Mouse (Mus musculus) forelimb bud, embryonic 11.5 days (tissue): ENCODE results near the gene Pheta2.
"Not testable (repeated sequence)": the region's sequence is repeated elsewhere in the genome, so short reads cannot be mapped to it uniquely, and the experiment has no call there.

Experiments used
- DNase-seq: peaks from one replicate; pipeline ENCODE4 v3.0.0-alpha.2; 2012; ENCODE audit warnings: low read depth, low spot score

Gene Pheta2

DNA sequence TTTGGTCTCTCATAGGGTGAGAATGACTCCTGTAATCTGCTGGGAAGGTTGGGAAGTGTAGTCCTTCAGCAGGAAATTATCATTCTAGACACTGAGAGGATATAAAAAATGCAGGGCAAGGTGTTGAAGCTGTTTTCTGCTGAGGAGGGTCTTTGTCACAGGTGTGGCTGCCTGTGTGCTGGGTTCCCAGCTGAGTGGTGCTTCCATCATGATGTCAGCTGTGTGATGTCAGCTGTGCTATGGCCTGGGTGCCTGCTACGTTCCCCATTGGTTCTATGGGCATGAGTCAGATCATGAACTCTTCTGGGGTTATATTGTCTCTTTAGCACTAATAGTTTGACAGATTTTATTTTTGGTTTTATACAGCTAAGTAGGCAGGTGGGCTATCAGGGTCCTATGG is 30.1 kb downstream of the Pheta2 start:
- DNase-seq, result no peak

DNA sequence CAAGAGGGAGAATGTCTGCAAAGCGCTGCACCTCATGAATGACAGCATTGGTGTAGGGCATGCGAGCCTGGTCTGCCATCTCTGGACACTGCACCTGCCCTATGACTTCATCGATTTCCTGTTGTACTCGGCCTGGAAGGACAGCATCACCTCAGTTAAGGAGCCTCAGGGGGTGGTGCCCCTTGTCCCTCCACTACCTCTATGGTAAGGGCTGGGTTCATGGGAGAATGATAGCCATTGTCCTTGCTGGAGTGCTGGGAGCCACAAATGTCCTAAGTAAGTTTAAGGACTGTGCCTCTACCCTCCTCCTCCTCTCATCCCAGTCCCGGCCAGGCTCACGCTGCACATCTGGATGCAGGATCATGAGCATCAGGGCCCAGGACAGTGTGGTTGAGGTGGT is 33.7 kb downstream of the Pheta2 start:
- DNase-seq, result no peak

DNA sequence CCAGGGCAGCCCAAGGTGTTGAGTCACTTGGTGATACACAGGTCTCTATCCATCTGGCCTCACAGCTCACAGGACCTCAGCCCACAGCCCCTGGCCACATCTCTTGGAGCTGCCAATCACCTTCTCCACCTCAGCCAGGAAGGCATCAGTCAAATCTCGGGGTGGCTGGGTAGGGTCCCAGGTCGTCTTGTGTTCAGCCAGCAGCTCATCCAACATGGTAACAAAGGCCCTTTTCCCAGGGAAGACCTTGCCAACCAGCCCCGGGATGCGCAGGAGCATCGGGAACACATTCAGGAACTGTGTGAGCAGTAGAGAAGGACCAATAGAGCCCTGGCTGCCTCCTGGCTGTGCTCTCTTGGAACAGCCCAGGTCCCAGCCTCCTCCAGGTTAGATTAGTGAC is 34.2 kb downstream of the Pheta2 start:
- DNase-seq, result no peak

DNA sequence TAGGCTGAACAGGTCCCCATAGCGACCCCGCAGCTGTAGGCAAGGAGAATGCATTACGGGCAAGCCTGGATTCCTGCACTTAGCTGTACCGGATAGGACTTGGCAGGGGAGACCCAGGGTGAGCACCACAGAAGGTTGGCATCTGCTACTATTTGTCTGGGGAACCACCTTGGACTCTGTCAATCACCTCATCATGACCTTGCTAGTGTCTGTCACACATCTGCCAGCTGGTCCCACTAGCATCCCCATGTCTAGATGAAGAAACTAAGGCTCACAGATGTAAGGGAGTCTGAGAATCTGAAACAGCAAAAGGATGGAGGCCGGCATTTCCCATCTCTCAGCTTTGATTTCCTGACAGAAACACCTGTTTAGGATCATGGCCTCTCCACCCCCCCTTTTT is 35.7 kb downstream of the Pheta2 start:
- DNase-seq, result no peak

DNA sequence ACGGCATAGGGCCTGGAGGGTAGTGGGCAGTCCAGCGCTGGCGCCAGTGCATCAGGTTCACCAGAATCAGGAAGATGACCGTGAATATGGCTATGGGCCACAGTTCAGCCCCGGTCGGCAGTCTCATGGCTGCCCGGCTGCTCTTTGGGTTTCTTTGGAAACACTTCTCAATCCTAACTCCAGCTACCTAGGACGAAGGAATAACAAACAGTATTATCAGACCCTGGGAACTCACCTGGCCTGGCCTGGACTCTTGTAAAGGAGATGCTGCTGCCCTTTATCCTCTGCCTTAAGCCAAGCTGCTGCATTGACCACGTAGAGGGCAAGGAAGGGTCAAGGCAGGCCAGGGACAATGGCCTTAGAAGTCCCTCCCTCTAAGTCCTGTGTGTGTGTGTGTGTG is 37.1 kb downstream of the Pheta2 start:
- no peak for DNase-seq

DNA sequence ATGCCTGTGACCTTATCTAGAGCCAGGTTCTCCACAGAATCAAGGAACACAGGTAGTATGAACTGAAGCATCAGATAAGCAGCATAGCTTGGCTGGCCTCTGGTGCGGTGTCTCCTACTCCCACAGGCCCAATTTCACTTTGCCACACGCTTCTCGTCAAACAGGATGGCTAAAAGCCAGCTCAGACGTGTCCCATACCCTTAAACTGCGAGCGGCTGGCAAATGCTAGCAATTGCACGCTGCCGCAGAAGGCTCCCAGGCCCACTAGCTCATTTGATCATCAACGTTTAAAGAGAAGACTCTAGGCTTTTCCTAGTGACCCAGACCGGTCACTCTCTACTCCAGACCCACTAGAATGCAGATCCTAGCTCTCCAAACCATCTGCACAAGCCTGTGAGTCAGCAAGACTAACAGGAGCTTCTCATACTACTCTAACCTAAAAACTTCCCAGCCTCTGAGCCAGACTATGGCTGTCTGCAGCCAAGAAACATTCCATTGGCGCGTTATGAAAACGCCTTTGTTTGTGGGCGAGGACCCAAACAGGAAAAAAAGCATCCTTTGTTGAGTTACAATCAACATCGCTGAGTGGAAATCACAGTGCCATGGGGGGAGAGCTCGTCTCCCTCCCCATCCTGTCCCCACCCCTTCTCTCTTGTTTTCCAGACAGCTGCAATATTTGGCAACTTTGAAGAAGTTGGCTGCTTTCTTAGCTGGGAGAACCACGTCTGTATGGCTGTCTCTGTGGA is 37.8 kb downstream of the Pheta2 start:
- no peak for DNase-seq

DNA sequence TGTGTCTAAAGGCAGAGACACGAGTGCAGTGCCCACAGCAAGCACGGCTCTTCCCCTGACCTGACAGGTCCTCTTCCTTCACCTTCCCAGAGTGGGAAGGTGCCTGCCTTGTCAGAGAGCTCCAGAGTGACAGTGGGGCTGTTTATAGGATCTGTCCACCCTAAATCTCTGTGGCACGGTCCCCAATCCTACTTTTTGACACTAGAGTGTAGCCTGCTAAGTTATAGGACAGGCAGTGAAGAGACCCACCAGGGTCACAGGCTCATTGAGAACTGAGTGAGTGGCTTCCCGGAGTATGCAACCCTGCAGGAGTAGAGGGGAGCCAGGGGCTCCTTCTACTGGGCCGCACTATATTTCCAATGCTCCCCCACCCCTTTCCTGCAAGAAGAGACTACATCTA is 39.0 kb downstream of the Pheta2 start:
- no peak for DNase-seq

DNA sequence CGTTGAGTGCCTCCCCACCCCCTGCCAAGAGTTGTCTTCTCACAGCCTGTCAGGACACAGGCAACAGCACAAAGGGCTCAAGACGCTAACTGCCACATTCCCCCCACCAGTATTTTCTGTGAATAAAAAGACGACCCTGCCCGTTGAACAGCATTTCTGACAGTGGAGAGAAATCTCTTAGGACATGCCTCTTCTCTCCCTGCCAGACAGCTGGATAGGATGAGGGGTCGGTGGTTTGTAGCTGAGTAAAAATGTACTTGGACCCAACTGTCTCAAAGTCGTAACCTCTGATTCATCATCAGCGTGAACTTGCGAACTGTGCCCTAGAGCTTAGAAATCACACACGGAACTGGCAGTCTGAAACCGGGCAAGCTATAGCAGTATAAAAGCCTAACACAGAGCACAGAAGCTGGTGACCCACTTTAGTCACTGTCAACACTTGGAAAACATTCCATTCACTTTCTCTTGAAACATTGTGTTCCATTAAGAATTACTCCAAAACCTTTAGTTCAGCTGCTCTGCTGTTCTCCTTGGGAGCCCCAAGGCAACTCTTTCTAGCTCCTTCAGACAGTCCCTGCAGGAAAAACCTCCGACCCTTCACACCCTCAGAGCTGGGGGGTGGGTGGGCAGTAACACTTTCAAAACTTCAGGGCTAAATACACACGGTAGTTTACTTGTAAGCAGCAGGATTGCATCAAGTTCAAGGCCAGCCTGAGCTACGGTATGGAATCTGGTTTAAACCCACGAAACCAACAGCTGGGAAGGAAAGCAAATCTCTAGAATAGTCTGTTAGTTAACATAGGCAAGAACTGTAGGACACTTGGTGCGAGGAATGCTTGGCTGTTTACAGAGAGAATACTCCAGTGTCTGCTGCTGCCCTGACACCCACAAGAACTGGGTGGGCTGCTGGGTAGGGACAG is 39.8 kb downstream of the Pheta2 start:
- DNase-seq, result no peak

DNA sequence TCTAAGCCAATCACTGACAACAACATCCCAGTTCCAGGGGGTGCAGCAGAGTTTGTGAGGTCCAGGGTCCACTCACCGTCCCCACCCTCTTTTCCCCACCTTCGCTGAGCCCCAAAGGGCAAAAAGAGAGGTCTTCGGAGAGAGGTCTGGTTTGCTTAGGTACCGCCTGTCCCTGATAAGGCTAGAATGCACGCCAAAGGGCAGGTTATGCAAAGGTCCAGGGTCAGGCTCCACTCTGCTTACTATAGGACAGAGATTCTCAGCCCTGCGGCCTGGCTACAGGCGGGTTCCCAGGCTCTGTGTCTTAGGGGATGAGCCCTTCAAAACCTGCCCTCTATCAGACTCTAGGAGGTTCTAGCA is 40.7 kb downstream of the Pheta2 start:
- no peak for DNase-seq

DNA sequence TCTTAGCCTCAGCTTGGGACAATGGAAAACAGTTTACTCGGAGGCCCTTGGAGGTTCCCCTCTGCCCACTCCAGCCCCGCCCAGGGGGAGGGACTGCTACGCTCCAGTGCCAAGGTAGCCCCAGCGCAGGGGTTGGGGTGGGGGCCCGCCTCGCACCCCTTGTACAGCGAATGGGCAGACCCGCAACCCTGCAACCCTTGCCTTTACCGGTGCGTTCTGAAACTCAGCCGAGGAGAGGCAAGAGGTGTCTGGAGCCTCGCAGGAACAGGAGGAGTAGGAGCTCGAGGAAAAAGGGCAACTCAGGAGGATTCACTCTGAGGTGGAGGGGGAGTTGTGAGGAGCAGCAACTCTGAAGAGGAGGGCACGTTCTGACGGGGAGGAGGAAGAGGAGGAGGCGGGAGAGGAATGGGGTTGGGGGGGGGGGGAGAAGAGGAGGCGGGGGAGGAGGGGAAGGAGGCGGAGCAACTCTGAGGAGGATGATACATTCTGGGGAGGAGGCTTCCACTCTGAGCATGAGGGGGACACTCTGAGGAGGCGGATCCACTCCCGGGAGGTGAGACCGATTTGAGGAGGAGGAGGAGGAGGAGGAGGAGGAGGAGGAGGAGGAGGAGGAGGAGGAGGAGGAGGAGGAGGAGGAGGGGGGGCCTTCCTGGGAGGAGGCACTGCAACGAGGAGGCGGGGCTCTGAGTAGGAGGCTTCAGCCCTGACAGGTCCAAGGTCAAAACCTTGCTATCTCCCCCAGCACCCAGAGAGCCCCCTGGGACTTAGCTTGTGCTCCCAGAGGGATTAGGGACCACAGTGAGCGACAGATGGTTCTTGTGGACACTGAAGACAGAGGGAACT is 41.4 kb downstream of the Pheta2 start, which contains the start of gene Cyp2d22:
Cyp2d22 (minus strand) TSS at position 390 of the 843 bp plus-strand sequence.
- DNase-seq, result peak; percentile 31

DNA sequence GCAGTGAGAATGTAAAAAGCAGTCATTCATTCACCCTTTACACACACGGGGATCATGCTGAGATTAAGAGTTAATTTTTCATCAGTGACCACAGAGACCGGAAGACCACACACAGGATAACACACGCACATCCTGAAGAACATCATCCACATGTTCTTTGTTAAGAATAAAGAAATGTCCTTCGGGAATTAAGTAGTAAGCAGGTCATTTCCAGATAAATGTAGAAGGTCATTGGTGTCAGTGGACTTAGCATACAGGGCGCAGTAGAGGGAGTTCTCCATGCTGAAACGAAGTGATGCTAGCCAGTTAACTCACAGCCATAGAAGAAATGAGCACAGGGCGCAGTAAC is 41.9 kb downstream of the Pheta2 start:
- DNase-seq, result no peak

DNA sequence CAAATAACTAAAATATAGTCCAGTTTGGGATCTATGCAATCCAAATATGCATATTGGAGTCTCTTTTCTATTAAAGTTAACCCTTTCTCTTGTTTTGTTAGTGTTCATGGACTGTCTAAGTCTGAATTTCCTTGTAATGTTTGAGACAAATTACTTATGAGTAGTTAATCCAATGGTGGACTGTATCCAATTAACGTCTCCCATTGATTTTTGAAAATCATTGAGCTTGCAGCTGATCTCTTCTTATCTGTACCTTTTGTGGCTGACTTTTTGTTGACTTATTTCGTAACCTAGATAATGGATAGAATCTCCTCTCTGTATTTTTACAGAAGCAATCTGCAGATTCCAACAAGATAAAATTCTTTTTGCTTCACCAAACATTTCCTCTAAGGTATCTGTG is 43.7 kb downstream of the Pheta2 start:
- DNase-seq, result no peak

DNA sequence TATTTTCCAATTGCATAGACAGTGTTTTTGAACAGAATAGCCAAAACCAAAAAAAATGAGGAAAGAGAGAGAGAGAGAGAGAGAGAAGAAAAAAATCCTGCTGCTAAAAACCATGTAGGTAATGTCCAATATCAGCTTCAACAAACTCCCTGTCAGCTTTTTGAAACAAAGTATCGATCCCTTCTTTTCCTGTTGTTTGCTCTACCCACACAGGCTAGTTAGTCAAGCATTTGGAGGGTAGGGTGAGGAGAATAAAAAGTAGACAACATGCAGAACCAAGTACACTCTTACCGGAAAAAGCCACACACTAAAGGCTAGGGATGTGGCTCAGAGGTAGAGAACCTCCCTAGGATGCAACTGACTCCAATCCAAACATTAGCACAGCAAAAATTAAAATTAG is 47.0 kb downstream of the Pheta2 start:
- no peak for DNase-seq

DNA sequence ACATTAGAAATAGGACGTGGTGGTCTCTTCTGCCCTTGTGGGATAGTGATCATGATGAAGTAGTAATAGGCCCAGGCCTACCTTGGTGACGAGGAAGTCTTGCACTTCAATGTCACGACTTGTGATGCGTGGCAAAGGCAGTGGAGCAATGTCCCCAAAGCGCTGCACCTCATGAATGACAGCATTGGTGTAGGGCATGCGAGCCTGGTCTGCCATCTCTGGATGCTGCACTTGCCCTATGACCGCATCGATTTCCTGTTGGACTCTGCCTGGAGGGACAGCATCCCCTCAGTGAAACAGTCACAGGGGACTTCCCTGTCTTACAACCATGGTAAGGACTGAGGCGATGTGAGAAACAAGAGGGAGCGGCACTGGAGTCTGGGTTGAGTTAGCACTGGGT is 51.2 kb downstream of the Pheta2 start:
- not testable (repeated sequence) for DNase-seq

DNA sequence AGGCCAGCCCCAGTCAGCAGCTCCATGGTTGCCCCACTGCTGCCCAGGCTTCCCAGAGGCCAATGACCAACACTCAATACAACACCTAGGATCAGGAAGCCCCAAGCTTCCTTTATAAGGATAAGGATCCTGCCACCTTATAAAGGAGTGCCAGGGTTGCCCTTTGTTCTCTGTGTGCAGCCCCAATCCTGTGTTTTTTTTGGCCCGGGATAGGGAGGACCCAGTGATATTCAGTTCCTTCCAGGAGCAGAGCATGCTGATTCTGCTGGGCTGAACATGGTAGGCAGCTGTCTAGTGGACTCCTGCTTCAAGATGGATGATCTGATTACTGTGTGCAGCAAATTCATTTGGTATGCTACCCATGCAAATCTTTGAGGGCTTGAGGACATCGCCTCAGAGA is 55.2 kb downstream of the Pheta2 start, which contains the start of gene Cyp2d11:
Cyp2d11 (minus strand) TSS at position 101 of the 400 bp plus-strand sequence.
- DNase-seq, result not testable (repeated sequence)
